Mouse (Mus musculus) layer of hippocampus, adult 9-11 months (tissue): Measurements from ENCODE around the gene Serhl.
A peak's percentile ranks its signal among the peaks of the same experiment; 100 is the strongest.
"Not testable (repeated sequence)": the region's sequence is repeated elsewhere in the genome, so short reads cannot be mapped to it uniquely, and the experiment has no call there.

ENCODE experiments used
- DNase-seq: peaks from one replicate; pipeline ENCODE4 v3.0.0; 2022

Gene Serhl

GRCm38 (mm10) chr15:83089429-83089605, at the start of gene Serhl:
Gene Serhl, plus strand, starts transcription at chr15:83089506.
- DNase-seq, result no peak

- no peak for DNase-seq
Observed at GRCm38 (mm10) chr15:83040156-83040555, 49.1 kb upstream of the Serhl start.

DNA sequence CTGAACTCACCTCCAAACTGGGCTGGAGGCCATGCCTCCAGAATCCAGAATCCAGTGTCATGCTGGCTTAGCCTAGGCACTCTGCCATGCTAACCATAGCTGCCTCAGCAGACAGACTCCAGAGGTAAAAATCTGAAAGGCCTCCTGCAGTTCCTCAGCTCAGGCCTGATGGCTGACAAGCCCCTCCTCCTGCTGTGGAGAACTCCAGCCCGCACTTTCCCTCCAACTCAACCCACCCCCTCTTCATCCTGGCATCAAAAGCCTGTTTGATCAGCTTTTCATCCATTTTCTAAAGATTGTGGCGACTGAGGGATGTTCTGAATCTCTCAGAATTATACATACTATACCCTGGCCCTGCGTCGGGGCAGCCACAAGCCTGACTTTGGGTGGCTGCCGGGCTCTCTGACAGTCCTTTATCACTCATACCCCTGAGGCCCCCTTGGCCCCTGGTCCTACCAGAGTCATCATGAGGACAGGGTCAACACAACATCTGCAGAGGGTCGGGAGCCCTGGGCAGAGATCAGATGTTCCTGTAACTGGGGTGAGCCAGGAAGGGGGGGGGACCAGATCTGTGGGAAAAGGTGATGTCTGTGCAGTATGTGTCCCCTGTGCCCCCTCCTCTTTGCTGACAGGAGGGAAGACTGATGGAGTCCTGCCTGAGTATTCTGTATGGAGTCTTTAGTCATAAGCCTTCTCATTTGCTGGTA, 46.5 kb upstream of the Serhl start:
- DNase-seq, result peak; percentile 54

DNA sequence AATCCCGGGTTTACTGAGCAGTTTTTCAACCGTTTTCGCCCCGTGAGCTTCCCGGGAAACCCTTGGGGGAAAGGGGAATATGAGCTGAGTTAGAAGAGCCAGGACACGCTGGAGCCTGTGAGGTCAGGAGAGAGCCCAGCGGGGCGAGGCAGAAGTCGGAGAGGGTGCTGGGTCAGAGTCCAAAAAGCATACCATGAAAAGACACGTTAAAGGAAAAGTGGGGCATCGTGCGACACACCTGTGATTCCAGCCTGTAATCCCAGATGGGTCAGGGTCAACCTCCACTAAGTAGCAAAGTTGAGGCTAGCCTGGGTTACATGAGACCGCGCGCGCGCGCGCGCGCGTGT, 46.0 kb upstream of the Serhl start:
- DNase-seq, result no peak

DNA sequence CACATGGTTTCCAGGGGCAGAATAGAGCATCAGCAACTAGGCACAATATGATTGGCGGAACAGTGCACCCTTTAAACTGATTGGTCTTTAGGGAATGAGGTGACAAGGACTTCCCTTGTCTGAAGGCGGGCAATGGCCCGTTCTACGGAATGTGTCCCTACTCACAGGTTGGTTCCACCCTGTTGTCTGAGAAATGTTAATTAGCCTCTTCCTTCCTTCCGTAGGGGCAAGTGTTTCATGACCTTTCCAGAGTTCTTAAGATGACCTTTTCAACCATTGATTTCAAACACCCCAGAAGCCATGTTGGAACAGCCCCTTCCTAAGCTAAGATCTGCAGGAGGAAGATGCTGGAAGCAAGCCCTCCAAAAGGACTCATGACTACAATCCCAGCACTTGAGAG, 43.7 kb upstream of the Serhl start:
- DNase-seq, result not testable (repeated sequence)

DNA sequence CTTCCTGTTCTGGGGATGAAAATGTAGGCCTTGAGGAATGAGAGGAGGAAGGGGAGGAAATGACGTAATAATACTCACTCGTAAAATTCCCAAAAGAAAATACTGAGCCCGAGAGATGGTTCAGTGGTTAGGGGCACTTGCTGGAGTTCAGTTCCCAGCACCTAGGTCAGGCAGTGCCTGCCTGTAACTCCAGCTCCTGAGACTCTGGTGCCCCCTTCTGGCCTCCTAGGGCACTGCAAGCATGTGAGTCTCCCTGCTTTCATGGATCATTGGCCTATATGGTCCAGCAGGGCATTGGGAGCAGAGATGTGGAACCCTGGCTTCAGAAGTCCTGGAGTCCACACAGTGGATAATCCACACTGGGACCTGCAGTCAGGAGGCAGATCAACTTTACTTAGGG, 43.0 kb upstream of the Serhl start:
- no peak for DNase-seq

- no peak for DNase-seq
Observed at GRCm38 (mm10) chr15:83046730-83047129, 42.6 kb upstream of the Serhl start.

DNA sequence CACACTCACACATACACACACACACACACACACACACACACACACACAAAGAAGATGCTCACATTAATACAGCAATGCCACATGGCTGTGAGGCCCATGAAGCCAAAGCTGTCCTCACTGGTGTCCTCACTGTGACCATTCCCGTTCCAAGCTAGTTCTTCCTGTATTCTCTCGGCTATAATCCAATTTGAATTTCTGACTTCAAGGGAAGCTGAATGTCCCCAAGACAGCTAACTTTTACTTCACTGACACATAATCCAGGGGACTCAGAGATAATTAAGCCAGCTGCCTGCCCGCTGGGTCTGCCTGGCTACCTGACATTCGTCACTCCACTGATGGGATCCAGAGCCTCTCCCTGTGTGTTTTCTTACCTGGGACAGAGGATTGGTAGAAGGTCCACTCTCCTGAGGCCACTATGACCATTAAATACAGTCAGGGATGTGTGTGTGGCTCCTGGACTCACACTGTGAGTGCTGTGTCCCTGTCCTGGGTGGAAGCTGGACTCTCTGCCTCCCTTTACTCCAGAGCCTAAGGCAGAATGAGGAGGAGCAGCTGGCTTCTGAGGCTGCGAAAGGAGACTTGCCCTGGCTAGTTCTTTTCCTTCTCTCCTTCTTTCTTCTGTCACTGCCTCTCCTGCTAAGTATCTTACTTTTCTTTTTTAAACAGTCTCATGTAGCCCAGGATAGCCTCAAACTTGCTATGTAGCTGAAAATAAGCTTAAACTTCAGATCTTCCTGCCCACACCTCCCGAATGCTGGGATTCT, 36.8 kb upstream of the Serhl start:
- DNase-seq, result no peak

GRCm38 (mm10) chr15:83053261-83053660, 36.0 kb upstream of the Serhl start:
- DNase-seq, result no peak

GRCm38 (mm10) chr15:83055569-83055968, 33.7 kb upstream of the Serhl start:
- DNase-seq, result no peak

DNA sequence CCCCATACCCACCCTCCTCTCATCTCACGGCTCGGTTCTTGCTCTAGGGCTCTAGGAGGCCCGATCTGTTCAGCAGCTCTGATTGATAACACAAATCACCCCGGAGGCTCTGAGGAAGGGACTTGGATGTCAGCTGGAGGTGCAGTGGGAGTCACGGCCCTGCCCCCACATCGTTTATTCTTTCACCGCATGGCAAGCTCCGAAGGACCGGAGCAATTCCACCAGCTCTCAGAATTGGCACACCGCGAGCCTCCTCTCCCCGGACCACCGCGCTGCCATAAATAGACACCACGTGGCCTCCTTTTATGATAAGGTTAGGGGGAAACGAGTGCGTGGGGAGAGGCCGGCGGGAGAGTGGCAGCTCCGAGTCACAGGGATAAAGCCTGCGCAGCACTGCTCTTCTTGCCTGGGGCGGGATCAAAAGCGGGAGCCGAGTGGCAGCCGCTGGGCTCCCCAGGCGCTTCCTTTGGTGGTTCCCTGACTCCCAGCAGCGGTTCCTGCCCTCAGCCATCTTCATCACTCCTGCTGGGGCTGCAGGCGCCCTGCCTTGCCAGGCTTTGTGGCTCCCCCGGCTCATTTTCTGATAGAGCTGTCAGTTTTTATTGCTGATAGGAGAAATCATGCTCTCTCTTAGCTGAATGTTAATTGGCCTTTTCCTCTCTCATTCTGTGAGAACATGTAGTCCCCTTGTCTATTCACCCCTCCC, 32.8 kb upstream of the Serhl start:
- DNase-seq, result peak; percentile 68

DNA sequence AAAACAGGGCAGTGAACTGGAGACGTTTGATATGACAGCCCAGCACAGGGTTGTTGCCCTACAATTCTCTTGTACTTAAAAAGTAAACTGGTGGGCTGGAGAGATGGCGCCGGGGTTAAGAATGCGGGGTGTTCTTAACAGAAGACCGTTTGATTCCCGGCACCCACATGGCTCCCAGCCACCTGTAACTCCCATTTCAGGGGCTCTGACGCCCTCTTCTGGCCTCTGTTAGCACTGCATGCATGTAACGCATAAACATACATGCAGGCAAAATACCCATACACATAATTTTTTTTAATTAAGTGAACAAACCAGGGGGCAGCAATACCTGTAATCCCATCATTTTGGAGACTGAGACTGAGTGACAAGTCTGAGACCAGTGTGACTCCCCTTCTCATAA, 31.8 kb upstream of the Serhl start:
- DNase-seq, result no peak

- no peak for DNase-seq
Observed at GRCm38 (mm10) chr15:83059233-83059660, 30.1 kb upstream of the Serhl start.

GRCm38 (mm10) chr15:83061689-83062088, 27.6 kb upstream of the Serhl start:
- DNase-seq, result no peak

DNA sequence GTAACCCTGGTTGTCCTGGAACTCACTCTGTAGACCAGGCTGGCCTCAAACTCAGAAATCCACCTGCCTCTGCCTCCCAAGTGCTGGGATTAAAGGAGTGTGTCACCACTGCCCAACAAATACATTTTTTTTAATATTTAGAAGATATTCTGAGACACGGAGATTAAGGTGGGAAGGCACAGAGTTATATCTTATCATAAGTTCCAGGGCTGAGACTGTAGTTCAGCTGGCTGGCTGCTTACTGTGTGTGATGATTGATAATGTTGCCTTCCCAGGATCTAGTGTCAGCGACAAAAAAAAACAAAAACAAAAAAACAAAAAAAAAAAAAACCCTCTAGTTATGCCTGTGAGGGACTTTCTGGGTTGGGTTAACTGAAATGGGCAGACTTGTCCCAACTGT, 26.7 kb upstream of the Serhl start:
- not testable (repeated sequence) for DNase-seq

GRCm38 (mm10) chr15:83065543-83065942, 23.8 kb upstream of the Serhl start:
- peak; percentile 68 for DNase-seq

- DNase-seq, result no peak
Observed at GRCm38 (mm10) chr15:83068270-83068669, 21.0 kb upstream of the Serhl start.

DNA sequence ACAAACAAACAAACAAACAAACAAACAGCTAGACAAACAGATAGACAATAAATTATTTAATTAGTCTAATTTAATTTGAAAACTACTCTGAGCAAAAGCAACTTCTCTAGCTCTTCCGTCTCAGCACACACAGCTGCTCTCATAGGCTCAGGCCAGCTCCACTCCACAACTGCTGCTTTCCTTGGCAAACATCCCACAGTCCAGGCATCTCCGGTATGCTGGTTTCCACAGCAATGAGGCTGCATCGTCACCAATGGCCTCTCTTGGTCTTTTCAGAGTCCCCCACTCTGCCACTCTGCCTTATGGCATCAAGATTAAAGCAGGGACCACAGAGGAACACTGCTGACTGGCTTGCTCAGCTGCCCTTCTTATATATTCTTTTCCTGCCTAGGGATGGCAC, 18.4 kb upstream of the Serhl start:
- DNase-seq, result no peak

- DNase-seq, result no peak
Observed at GRCm38 (mm10) chr15:83071752-83072151, 17.6 kb upstream of the Serhl start.

- no peak for DNase-seq
Observed at GRCm38 (mm10) chr15:83074179-83074578, 15.1 kb upstream of the Serhl start.

GRCm38 (mm10) chr15:83075607-83076525, 13.4 kb upstream of the Serhl start:
- no peak for DNase-seq

- peak; percentile 45 for DNase-seq
Observed at GRCm38 (mm10) chr15:83083530-83083929, 5.8 kb upstream of the Serhl start.

- DNase-seq, result peak; percentile 24
Observed at GRCm38 (mm10) chr15:83084022-83084640, 5.2 kb upstream of the Serhl start.
